8 mouse cellular contexts compared by ENCODE assay signal in the genomic region with DNA sequence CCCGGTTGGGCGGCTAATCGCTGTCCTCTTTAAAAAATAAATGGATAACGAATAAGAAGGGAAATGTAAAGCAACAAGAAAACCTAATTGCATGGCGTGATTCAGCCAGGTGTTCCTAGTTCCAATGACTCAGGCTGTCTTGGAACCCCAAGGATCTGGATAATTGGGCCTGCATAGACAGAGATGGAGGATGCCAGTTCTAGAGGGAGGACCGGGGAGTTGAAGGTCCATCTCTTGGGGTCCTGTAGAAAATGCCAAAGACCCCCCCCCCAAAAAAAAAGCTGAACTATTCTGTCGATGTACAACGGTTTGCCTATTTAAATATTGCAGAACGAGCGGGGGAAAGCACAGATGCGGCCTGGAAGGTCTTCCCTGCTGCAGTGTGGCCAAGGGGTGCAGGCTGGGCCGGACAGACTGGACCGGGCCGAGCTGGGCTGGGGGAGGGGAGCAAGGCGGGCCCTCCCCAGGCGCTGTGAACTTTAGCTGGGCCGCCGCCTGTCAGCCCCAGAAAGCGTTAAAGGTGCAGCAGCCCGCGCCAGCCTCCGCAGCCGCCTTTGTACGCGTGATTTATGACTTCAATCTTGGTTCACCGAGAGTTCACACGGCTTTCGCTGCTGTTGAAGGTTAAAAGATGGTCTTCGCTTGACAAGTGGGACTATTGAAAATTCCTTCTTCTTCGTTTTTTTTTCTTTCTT. TPM values are rescaled to one million over a fixed set of nuclear protein-coding genes. Genes with fewer than 3 reads are reported as not detected.
DNase-seq lines count a peak whose midpoint lies in the region; ATAC-seq lines count a peak whose summit lies in the region.

No protein-coding gene starts in this region.

- H3K4me1 ChIP-seq in heart, embryonic 16.5 days (ENCODE audit: control insufficient read depth, insufficient read depth, low read length) = no peaks in the 10 kb centered on the region
- peaks cover 90% of the 10 kb centered on the region for H3K4me1 ChIP-seq in neural tube, embryonic 13.5 days (replicated peaks)

- H3K4me2 ChIP-seq in heart, embryonic 16.5 days (ENCODE audit: low read depth, low read length) = no peak overlapping the region
- H3K4me2 ChIP-seq in neural tube, embryonic 13.5 days = peak overlapping the region; percentile 67

- no peak for DNase-seq in heart, postnatal 4 days
- peak; percentile 87 for DNase-seq in embryo, embryonic 10.5 days (ENCODE audit: low spot score)
- DNase-seq in kidney, adult 8-10 months = peak; percentile 81 to 84
- no peak for DNase-seq in layer of hippocampus, adult 9-11 months
- no peak for DNase-seq in thymus, postnatal 25 days
- no peak for DNase-seq in right cerebral cortex, postnatal 10 days (ENCODE audit: low spot score in 2 of 2)

- H3K4me3 ChIP-seq in heart, embryonic 16.5 days (ENCODE audit: low read length) = peak overlapping the region; percentile 1; the same call in 1 of the 2 replicates
- peak overlapping the region; percentile 41 for H3K4me3 ChIP-seq in neural tube, embryonic 13.5 days

- no peaks in the 10 kb centered on the region for H3K36me3 ChIP-seq in heart, embryonic 16.5 days (ENCODE audit: control insufficient read depth, insufficient read depth)
- no peaks in the 10 kb centered on the region for H3K36me3 ChIP-seq in neural tube, embryonic 13.5 days

- peaks cover 92% of the 10 kb centered on the region for H3K27me3 ChIP-seq in heart, embryonic 16.5 days (ENCODE audit: control insufficient read depth, insufficient read depth, low read length)
- no peaks in the 10 kb centered on the region for H3K27me3 ChIP-seq in neural tube, embryonic 13.5 days

- WGBS in heart, embryonic 16.5 days = 3% methylated on average over 30 of the region's 30 CpGs
- under 1% methylated on average over 30 of the region's 30 CpGs for WGBS in neural tube, embryonic 13.5 days

- no peak overlapping the region for H3K9ac ChIP-seq in heart, embryonic 16.5 days (ENCODE audit: low read length)
- H3K9ac ChIP-seq in neural tube, embryonic 13.5 days = peak overlapping the region; percentile 85

- no peak overlapping the region for H3K27ac ChIP-seq in heart, embryonic 16.5 days (ENCODE audit: low read length)
- H3K27ac ChIP-seq in neural tube, embryonic 13.5 days (replicated peaks) = peak overlapping the region; percentile 95

- no peak for ATAC-seq in heart, embryonic 16.5 days (replicated peaks; ENCODE audit: extremely low read depth, insufficient read depth, low FRiP score)
- peak; percentile 40 for ATAC-seq in neural tube, embryonic 13.5 days (ENCODE audit: low read depth)

- H3K9me3 ChIP-seq in heart, embryonic 16.5 days (replicated peaks; ENCODE audit: control insufficient read depth, low read length) = no peaks in the 10 kb centered on the region
- no peaks in the 10 kb centered on the region for H3K9me3 ChIP-seq in neural tube, embryonic 13.5 days

RNA-seq across cellular contexts. Expression of gene Hoxc4, which starts 42.5 kb away (rescaled TPM):
- polyA plus RNA-seq in heart, embryonic 16.5 days (2015; fragmentation: Nextera tagmentation; extraction: Ambion mirVana) = 0.45 TPM in 2 replicates
- under 1 TPM in 1 of 2 experiments, not detected in 1; 0.14 TPM for total RNA-seq in heart, postnatal 4 days (2021)
- polyA plus RNA-seq in neural tube, embryonic 13.5 days (2015; fragmentation: Nextera tagmentation; extraction: Ambion mirVana) = 40.2 and 49.9 TPM in 2 replicates

Comparison
In these comparisons a context has a peak if more than half of its experiments do, and no peak if none do; other contexts are left out.
1. DNase-seq: peak in embryo, embryonic 10.5 days (single experiment) and kidney, adult 8-10 months (2 of 2); none in heart, postnatal 4 days (single experiment), layer of hippocampus, adult 9-11 months (single experiment), thymus, postnatal 25 days (single experiment) and right cerebral cortex, postnatal 10 days (0 of 2).
2. RNA of gene Hoxc4, which starts 42.5 kb away (polyA plus RNA-seq): 40.2 to 49.9 TPM in neural tube, embryonic 13.5 days; 0.45 TPM in heart, embryonic 16.5 days; every median in the first group is over 10 times any median in the second.